Mouse (Mus musculus) myocyte (in vitro differentiated cells): ENCODE measurements around the gene Gfra1.

Source experiments
- CEBPB ChIP-seq: IDR thresholded peaks from 2 replicates; pipeline ENCODE4 v1.6.1; 2011; ENCODE audit warnings: mild to moderate bottlenecking, moderate library complexity; ENCODE audit not compliant: poor library complexity, insufficient read depth, severe bottlenecking
- E2F4 ChIP-seq: IDR thresholded peaks from one replicate; pipeline ENCODE4 v1.6.1; 2011; ENCODE audit warnings: mild to moderate bottlenecking, control low read depth, moderate library complexity; ENCODE audit not compliant: insufficient read depth
- MAX ChIP-seq: IDR thresholded peaks from one replicate; pipeline ENCODE4 v1.6.1; 2011; ENCODE audit warnings: low read depth, mild to moderate bottlenecking, control low read depth
- MYOD1 ChIP-seq, 3 experiments: IDR thresholded peaks; one replicate each; pipeline ENCODE4 v1.6.1; 2011; ENCODE audit warnings: control low read depth in 2 of 3, low read depth in 2 of 3, mild to moderate bottlenecking in 2 of 3, moderate library complexity in 1 of 3; ENCODE audit not compliant: insufficient read length in 2 of 3, control insufficient read depth in 1 of 3
- POLR2A ChIP-seq: IDR thresholded peaks from one replicate; pipeline ENCODE4 v1.6.1; 2011; ENCODE audit warnings: low read depth, mild to moderate bottlenecking, control low read depth, moderate library complexity; ENCODE audit not compliant: insufficient read length
- POLR2AphosphoS2 ChIP-seq: IDR thresholded peaks from one replicate; pipeline ENCODE4 v1.6.1; 2011; ENCODE audit warnings: low read depth, control low read depth; ENCODE audit not compliant: insufficient read length
- SRF ChIP-seq: IDR thresholded peaks from one replicate; pipeline ENCODE4 v1.6.1; 2011; ENCODE audit warnings: low read depth; ENCODE audit not compliant: control insufficient read depth, insufficient read length
- TCF12 ChIP-seq: IDR thresholded peaks from one replicate; pipeline ENCODE4 v1.6.1; 2011; ENCODE audit warnings: mild to moderate bottlenecking, control low read depth; ENCODE audit not compliant: poor library complexity, insufficient read depth, severe bottlenecking
- TCF3 ChIP-seq: IDR thresholded peaks from one replicate; pipeline ENCODE4 v1.6.1; 2011; ENCODE audit warnings: low read depth, control low read depth; ENCODE audit not compliant: insufficient read length
- USF1 ChIP-seq: IDR thresholded peaks from one replicate; pipeline ENCODE4 v1.6.1; 2011; ENCODE audit warnings: low read depth, mild to moderate bottlenecking, control low read depth, moderate library complexity

DNA sequence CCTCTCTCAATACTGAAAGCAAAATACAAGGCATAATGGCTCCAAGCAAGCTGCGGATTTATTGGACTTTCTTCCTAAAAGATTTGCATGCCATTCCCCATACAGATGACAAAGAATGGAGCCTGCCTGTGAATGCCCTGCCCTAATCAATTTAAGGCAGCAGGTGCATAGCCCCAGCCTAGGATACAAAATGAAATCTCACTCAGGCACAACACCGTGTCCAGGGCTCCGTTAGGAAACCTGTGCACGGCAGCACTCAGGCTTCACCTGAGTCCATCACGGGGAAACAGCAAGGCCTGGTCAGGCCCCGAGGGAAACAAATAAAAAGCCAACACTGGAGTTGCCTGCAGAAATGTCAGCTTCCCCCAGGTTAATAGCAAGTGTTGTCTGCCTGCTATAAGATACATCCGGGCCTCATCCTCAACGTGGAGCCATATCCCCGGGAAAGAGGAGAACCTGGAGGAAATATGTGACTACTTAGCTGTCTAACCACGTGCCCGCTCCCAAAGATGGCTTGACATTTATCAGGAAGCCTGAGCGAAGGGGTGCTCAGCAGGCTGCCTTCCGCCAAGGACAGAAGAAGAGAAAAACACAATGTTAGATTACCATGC lies 102.3 kb downstream of the Gfra1 start:
- TF ChIP-seq E2F4 (no peak), USF1 (no peak), POLR2A (no peak), POLR2AphosphoS2 (no peak), MAX (no peak), MYOD1 (IDR thresholded peaks at IDR 0.05; ENCODE audit: control insufficient read depth in 1 of 3, insufficient read length in 2 of 3, low read depth in 2 of 3) (no peak), TCF12 (no peak), TCF3 (no peak), CEBPB (no peak), SRF (no peak)
